ENCODE assay signal across 8 mouse cellular contexts in genomic region chrX:60178025-60178743, GRCm38 (mm10). TPM values are rescaled to one million over a fixed set of nuclear protein-coding genes. Genes with fewer than 3 reads are reported as not detected.
DNase-seq lines count a peak whose midpoint lies in the region; ATAC-seq and TF ChIP-seq lines count a peak whose summit lies in the region.

No protein-coding gene starts in this region.

- peak overlapping the region; percentile 65 for H3K4me3 ChIP-seq in testis, adult 2 months (ENCODE audit: control insufficient read depth, low read depth, low read length)
- H3K4me3 ChIP-seq in limb, embryonic 14.5 days (replicated peaks; ENCODE audit: low read length) = peak overlapping the region; percentile 34
- H3K4me3 ChIP-seq in stomach, embryonic 16.5 days (replicated peaks; ENCODE audit: low read length) = peak overlapping the region; percentile 35

- H3K9ac ChIP-seq in limb, embryonic 14.5 days (ENCODE audit: low read depth, low read length, severe bottlenecking) = 0 out of 2 replicates have a peak overlapping the region, but pooled peaks have one; percentile 12
- H3K9ac ChIP-seq in stomach, embryonic 16.5 days (ENCODE audit: low read length) = no peak overlapping the region; the same call in 1 of the 2 replicates

- no peaks in the 10 kb centered on the region for H3K27me3 ChIP-seq in testis, adult 2 months (ENCODE audit: control insufficient read depth, insufficient read depth, low read length)
- H3K27me3 ChIP-seq in limb, embryonic 14.5 days (ENCODE audit: control insufficient read depth, insufficient read depth, low read length) = no peaks in the 10 kb centered on the region
- H3K27me3 ChIP-seq in stomach, embryonic 16.5 days (ENCODE audit: control insufficient read depth, insufficient read depth, low read length) = 0 out of 2 replicates have a peak, but pooled peaks cover 2% of the 10 kb centered on the region

- peak overlapping the region; percentile 62 for H3K4me2 ChIP-seq in limb, embryonic 14.5 days (replicated peaks; ENCODE audit: low read depth, low read length, severe bottlenecking)
- peak overlapping the region; percentile 56 for H3K4me2 ChIP-seq in stomach, embryonic 16.5 days (ENCODE audit: low read depth, low read length)

- no peaks in the 10 kb centered on the region for H3K9me3 ChIP-seq in limb, embryonic 14.5 days (ENCODE audit: control insufficient read depth, low read length)
- H3K9me3 ChIP-seq in stomach, embryonic 16.5 days (replicated peaks; ENCODE audit: control insufficient read depth, low read length) = no peaks in the 10 kb centered on the region

- WGBS in limb, embryonic 14.5 days = 8% methylated on average over 18 of the region's 19 CpGs
- 7% methylated on average over 19 of the region's 19 CpGs for whole genome bisulfite sequencing in stomach, embryonic 16.5 days

- ATAC-seq in limb, embryonic 14.5 days (ENCODE audit: low FRiP score, low read depth) = no peak
- ATAC-seq in stomach, embryonic 16.5 days (ENCODE audit: insufficient read depth, low FRiP score) = peak; percentile 10; the same call in 1 of the 2 replicates

- no peak for TF ChIP-seq CTCF in testis, adult 2 months (IDR thresholded peaks at IDR 0.05; ENCODE audit: control insufficient read depth, insufficient read depth, insufficient replicate concordance, low read depth, low read length)

- TF ChIP-seq POLR2A in testis, adult 2 months (IDR thresholded peaks at IDR 0.05; ENCODE audit: control insufficient read depth, low read depth, low read length) = no peak
- TF ChIP-seq POLR2A in limb, embryonic 14.5 days (IDR thresholded peaks at IDR 0.05; ENCODE audit: borderline replicate concordance, extremely low read depth, insufficient read depth, insufficient read length) = no peak

- peaks cover 6% of the 10 kb centered on the region for H3K4me1 ChIP-seq in testis, adult 2 months (ENCODE audit: control insufficient read depth, insufficient read depth, low read length)
- no peaks in the 10 kb centered on the region for H3K4me1 ChIP-seq in limb, embryonic 14.5 days (ENCODE audit: control insufficient read depth, insufficient read depth, low read length)
- no peaks in the 10 kb centered on the region for H3K4me1 ChIP-seq in stomach, embryonic 16.5 days (ENCODE audit: control insufficient read depth, insufficient read depth, low read length)

- H3K27ac ChIP-seq in testis, adult 2 months (ENCODE audit: control insufficient read depth, insufficient read depth, low read depth, low read length) = 0 out of 2 replicates have a peak overlapping the region, but pooled peaks have one; percentile 17
- H3K27ac ChIP-seq in limb, embryonic 14.5 days (replicated peaks; ENCODE audit: low read depth, low read length) = no peak overlapping the region
- H3K27ac ChIP-seq in stomach, embryonic 16.5 days (ENCODE audit: low read length) = no peak overlapping the region

- no peaks in the 10 kb centered on the region for H3K36me3 ChIP-seq in testis, adult 2 months (ENCODE audit: control insufficient read depth, insufficient read depth, low read length)
- H3K36me3 ChIP-seq in limb, embryonic 14.5 days (ENCODE audit: control insufficient read depth, insufficient read depth, low read length) = no peaks in the 10 kb centered on the region
- H3K36me3 ChIP-seq in stomach, embryonic 16.5 days (ENCODE audit: control insufficient read depth, insufficient read depth, low read length) = no peaks in the 10 kb centered on the region

- DNase-seq in embryo, embryonic 10 days (ENCODE audit: low spot score) = peak; percentile 35
- DNase-seq in embryo, embryonic 11 days = no peak
- no peak for DNase-seq in testis, postnatal 10 days (ENCODE audit: low spot score)
- no peak for DNase-seq in limb, embryonic 14.5 days (ENCODE audit: low spot score)
- DNase-seq in frontal cortex, postnatal 36 days (ENCODE audit: low spot score in 2 of 2) = no peak
- DNase-seq in thymus, postnatal 36 days = no peak

RNA-seq across cellular contexts. Expression of gene Mcf2, which starts 0.7 kb away (rescaled TPM):
- polyA plus RNA-seq in testis, adult 2 months (2012; rRNA removed) = 1.0 and 1.6 TPM in 2 replicates
- 0.22 and 0.28 TPM in 2 replicates for polyA plus RNA-seq in limb, embryonic 14.5 days (2012; rRNA removed)
- 0.22 and 0.35 TPM in 2 replicates for polyA plus RNA-seq in limb, embryonic 14.5 days (2014; fragmentation: Nextera tagmentation; extraction: Ambion mirVana)
- polyA plus RNA-seq in stomach, embryonic 16.5 days (2015; fragmentation: Nextera tagmentation; extraction: Ambion mirVana) = 0.11 TPM in 1 of 2 replicates, not detected in the other
